Mouse (Mus musculus) right cerebral cortex, adult 2 months (tissue): ENCODE data around the gene Psmb11.

Experiments
- DNase-seq, 2 experiments: peaks; one replicate each; pipeline ENCODE4 v3.0.0; 2021 to 2022; ENCODE audit warnings: low spot score in 2 of 2

The Psmb11 gene

GRCm38 (mm10) chr14:54640946-54641304 is 19.7 kb downstream of the Psmb11 start, which contains the start of gene Gm17606:
Gene Gm17606 (plus strand): TSS chr14:54640952.
- no peak for DNase-seq

- DNase-seq: peak; percentile 93 to 94
Measured at GRCm38 (mm10) chr14:54641305-54641969, 20.2 kb downstream of the Psmb11 start, which contains the start of gene Cdh24. Gene Cdh24 (minus strand): TSS chr14:54641364.

GRCm38 (mm10) chr14:54642224-54642944 is 21.2 kb downstream of the Psmb11 start:
- no peak for DNase-seq

GRCm38 (mm10) chr14:54643011-54643410 is 21.8 kb downstream of the Psmb11 start:
- DNase-seq: no peak

- DNase-seq: no peak
Measured at GRCm38 (mm10) chr14:54644294-54644693, 23.1 kb downstream of the Psmb11 start.

GRCm38 (mm10) chr14:54646455-54646854 is 25.2 kb downstream of the Psmb11 start:
- DNase-seq: no peak

GRCm38 (mm10) chr14:54646898-54647636 is 25.8 kb downstream of the Psmb11 start:
- DNase-seq: no peak

GRCm38 (mm10) chr14:54647900-54648299 is 26.7 kb downstream of the Psmb11 start:
- DNase-seq: no peak

- DNase-seq: peak; percentile 87 to 91
Measured at GRCm38 (mm10) chr14:54650621-54651454, 29.6 kb downstream of the Psmb11 start.

GRCm38 (mm10) chr14:54651556-54651955 is 30.3 kb downstream of the Psmb11 start:
- DNase-seq: no peak

- DNase-seq: no peak
Measured at GRCm38 (mm10) chr14:54652787-54653186, 31.6 kb downstream of the Psmb11 start.

- DNase-seq: peak; percentile 79 to 86
Measured at GRCm38 (mm10) chr14:54653496-54653895, 32.3 kb downstream of the Psmb11 start.

- no peak for DNase-seq
Measured at GRCm38 (mm10) chr14:54660009-54660408, 38.8 kb downstream of the Psmb11 start.

GRCm38 (mm10) chr14:54664477-54665222 is 43.4 kb downstream of the Psmb11 start:
- peak; percentile 60 to 65 for DNase-seq

GRCm38 (mm10) chr14:54669381-54669780 is 48.1 kb downstream of the Psmb11 start:
- DNase-seq: peak; percentile 63 to 70

- DNase-seq: no peak
Measured at GRCm38 (mm10) chr14:54674317-54674716, 53.1 kb downstream of the Psmb11 start.

GRCm38 (mm10) chr14:54676290-54676689 is 55.1 kb downstream of the Psmb11 start:
- DNase-seq: no peak

- no peak for DNase-seq
Measured at GRCm38 (mm10) chr14:54678657-54679304, 57.5 kb downstream of the Psmb11 start.
